Mouse (Mus musculus) urinary bladder, postnatal 10 days (tissue): ENCODE data around the gene Inpp5e.

ENCODE experiments used
- DNase-seq: peaks from one replicate; pipeline ENCODE4 v3.0.0; 2022; ENCODE audit warnings: low spot score

Gene Inpp5e

DNA sequence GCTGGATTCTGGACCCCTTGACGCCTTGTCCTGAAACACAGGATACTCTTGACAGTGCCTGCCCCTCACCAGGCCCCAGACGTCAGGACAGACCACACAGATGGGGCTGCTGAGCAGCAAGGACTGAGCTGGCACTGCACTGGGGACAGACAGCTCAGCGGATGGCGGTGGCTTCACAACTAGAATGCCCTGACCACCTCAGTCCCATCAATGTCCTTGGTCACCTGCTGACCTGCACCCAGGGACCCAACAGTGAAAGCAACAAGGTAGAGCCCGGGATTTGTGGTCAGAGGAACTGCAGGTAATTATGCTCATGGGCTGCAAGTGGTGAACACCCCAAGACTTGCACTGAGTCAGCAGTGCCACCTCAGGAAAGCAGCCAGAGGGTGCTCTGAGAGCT is 46.0 kb downstream of the Inpp5e start:
- no peak for DNase-seq

DNA sequence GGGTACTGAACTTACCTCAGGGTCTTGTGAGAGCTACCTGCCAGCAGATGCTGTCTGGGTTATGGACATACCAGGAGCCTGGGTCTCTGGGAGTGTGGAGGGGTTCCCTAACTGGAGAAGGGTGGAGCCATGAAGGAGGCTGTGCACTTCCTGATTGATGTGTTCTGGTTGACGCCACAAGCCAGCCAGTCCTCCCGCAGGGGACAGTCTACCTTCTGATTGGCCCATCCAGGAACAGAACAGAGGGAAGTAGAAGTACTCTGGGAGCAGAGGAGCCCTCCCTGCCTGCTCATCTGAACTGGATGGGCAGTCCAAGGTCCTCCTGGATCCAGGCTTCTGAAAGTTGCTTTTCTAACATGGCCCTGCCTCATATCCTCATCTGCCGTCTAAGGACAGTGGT is 48.2 kb downstream of the Inpp5e start, which contains the start of gene Card9:
Card9 (minus strand) TSS at position 147 of the 400 bp plus-strand sequence.
- no peak for DNase-seq

DNA sequence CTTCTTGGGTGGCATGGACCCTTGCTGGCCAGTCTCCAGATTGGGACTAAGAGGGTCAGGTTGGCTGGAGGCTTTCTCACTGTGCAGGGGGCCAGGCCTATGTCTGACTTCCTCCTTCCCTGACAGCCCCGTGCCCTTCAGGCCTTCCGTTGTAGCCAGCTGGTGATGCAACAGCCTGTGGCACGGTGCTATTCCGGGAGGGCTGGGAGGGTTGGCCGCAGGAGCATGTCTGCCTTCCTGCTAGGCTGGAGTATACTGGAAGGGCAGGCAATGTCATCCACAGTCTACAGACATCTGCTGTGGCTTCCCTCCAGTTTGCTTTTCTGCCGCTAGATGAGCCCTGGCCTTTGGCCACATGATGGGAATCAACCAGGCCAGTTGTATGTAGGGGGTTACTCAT is 49.0 kb downstream of the Inpp5e start:
- DNase-seq: no peak

DNA sequence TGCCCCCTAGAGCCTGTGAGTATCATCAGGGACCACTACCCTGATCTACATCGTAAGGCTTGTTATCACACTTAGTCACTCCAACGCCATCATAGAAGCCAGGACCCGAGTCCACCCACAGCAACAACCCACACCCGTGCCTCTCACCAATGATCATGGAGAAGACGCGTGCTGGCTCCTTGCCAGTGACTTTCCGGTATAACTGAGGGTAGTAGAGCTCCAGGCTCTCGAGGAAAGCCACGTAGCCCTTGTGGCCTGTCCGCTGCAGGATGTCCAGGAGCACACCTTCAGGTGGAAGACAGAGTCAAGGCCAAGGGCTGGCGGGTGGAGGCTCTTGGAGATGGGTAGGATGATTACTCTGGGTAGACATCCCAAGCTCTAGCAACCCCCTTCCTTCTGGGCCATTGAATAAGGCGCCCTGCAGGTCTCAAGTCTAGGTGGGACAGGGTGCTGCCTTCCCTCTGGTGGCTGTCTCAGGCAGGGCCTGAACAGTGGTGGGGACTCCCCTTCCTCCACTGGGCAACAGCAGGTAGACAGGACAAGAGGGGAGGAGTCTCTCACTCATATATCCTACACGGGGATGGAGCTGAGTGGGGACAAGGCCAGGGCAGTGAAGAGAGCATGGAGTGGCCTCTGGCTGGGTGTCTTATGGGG is 50.2 kb downstream of the Inpp5e start:
- no peak for DNase-seq

DNA sequence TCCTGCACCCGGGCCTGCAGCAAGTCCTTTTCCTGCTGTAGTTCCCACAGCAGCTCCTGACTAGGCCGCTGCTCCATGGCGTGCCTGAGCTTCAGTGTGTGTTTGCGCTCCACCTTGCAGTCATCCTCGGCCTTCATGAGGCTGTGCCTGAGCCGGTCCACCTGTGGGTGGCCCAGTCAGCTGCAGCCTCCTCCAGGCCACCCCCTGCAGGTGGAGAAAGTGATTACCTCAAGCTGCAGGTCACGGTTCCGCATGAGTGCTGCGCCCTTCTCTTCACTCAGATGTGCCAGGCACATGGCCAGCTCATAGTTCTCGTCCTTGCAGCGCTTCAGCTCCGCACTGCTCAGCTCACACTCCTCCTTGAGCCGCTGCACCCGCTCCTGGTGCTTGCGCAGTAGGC is 51.5 kb downstream of the Inpp5e start:
- no peak for DNase-seq

DNA sequence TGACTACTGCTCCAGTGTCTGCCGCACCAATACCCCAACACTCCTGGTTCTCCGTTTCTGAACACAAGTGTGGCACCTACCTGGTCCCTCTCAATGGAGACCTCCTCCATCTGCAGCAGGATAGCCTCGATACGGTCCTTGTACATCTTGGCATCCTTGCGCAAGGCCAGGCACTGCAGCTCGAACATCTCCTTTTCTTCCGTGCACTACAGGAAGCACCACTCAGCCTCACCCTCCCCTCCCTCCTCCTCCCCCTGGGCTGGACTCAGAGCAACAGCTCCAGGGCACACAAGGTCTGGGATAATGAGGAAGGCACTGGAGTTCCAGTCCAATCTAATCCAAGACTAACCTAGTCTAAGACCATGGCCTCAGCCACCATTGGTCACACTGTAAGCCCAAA is 52.3 kb downstream of the Inpp5e start:
- no peak for DNase-seq

DNA sequence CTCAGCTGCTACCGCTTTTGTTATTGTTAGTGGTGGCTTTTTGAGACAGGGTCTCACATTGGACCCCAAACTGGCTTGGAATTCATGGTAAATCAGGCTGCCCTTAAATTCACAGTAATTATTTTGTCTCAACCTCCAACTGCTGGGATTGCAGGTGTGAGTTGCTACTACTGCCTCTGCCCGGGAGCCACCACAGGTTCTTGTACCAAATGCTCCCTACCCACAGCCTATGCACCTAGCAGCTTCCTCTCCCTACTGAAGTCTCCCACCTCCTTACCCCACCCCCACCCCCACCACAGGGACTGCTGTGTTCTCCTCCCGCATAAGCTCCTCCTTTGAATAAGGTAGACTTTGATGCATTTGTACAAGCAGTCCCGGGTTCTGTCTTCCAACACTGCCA is 52.8 kb downstream of the Inpp5e start:
- DNase-seq: no peak

DNA sequence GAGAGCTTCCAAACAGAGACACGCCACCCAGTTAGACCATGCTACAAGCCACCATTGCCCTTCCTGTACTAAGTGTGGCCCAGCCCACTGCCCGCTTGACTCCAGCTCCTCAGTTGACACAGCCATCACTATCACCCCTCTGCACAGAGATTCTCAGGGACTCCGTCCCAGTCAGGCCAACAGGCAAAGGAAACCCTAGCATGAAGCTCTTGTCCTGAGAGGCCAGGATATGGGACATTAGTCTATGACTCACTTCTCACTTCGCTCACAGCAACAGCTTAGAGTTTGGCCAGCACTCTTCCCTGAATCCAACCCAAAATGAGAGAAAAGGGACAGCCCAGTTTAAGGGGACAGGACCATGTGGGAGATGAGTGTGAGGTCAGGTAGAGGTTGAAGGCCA is 54.6 kb downstream of the Inpp5e start:
- no peak for DNase-seq

DNA sequence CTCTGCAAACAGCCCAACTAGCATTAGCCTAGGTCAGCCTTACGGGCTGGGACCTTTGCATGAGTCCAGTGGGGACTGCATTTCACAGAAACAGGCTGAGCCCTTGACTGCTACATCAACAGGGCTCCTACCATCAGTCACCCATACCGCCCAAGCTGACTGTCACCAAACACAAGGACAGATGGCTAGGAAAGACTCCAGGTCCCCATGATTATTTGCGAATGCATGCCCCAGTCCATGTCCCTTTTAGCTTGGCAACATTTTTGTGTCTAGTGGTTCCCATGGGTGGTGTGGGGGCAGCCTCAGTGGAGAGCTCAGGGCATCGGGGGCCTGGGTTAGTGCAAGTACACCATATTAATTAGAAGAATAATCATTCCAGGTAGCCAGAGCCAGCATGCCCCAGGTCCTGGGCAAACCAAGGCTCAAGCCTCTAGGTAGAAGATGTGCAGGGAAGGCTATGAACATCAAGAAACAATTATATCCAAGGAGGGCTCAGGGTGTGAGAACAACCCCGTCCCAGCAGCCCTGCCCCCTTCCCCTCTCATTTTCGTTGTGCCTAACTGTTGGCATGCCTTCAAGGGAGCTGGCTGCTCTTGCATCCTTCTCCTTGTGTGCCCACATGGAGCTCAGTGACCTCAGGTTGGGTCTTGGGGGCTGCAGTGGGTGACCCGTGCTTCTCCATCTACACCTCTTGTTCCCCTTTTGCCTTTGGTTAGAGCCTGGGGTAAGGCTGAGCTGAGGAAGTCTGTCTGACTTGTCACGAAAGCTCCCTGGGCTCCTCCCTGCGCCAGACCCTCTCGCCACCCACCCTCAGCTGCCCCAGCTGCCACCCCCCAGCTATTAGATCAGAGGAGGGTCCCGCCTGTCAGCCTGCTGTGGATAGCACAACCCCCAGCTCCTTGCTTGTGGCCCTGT is 55.7 kb downstream of the Inpp5e start:
- DNase-seq: no peak

DNA sequence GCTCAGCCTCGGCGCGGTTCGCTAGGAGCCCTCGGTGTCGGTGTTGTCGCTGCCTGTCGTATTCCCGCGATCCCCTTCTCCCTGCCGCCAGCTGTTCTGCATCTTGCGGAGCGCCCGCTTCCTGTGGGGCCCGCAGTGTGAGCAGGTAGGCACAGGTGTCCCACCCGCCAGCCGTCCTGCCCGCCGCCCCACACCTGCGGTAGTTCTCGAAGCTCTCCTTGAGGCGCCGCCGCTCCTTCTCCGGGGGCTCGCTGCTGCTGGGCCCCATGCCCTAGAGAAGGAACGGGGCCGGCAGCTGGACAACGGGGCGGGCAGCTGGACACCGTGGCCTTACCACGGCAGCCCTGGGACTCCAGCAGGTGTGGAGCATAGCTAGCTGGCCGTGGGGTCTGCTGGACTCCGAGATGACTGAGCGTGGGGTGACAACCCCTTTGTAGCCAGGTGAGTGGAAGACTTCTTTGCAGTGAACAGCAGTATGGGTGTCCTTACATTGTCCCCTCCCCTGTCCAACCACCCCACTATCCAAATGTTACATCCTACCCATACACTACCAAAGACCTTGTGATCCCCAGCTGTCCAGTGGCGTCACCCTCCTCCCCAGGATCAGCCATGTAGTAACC is 56.6 kb downstream of the Inpp5e start:
- DNase-seq: no peak

DNA sequence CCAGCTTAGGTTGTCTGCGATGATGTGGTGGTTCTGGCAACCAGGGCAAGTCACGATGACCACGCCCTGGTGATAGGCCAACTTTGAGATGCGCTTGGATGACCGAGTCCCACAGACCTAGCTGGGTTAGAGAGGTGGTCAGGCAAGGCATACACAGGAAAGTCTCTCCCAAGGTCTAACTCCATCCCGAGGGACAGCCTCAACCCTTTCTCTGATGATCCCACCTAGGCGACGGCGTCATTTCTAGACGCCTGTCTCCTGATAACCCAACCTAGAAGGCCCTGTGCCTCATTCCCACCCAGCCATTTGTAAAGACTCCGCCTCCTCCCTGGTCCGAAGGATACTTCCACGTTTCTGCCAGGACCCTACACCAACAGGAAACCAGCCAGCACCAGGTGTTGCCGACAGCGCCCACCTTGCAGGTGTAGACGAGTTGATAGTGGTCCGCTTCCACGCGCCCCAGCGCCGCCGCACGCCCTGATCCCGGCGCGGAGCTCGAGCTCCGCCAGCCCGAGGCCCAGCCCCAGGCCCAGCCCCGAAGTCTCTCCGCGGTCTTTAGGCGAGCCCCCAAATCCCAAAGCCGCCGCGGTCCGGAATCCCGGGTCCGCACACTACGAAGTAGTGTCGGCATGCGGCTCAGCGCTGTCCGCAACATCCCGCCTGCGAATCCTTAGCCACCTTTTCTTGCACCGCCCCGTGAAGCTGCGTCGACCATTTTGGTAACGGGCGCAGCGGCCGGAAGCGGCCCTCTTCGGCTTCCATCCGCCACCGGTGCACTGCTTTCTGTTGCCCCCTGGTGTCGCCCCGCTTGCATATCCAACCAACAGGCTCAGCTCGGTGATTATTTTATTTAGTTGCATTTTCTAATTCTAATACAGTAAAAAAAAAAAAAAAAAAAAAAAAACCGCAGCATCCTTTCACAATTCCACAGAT is 57.4 kb downstream of the Inpp5e start, which contains the start of gene Dnlz:
Dnlz (minus strand) TSS at position 753 of the 933 bp plus-strand sequence.
- peak; percentile 74 for DNase-seq

DNA sequence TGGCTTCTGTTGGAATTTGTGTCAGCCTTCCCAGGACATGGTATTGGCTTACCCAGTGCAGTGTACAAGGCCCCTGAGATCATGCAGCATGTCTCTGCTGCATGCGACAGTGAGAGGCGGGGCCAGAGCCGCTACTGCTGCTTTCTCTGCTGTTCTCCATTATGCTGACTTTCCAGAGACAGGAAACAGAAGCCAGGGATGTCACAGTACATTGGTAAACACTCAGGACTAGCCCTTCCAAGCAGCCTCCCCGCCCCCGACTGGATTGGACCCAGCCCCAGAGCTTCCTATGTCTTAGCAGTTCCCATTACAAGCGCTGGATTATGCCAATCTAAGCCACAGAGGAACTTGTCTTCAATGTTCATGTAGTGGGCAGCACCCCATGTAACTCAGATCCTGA is 60.8 kb downstream of the Inpp5e start:
- no peak for DNase-seq
